Mouse (Mus musculus) bone marrow macrophage, adult 2 months (primary cell): ENCODE measurements around the gene Tmem88. TPM values are rescaled to one million over a fixed set of nuclear protein-coding genes. Genes with fewer than 3 reads are reported as not detected.

ENCODE experiments used
- H3K27ac ChIP-seq: 2 replicates; pipeline ENCODE4 v1.5.1; 2012; ENCODE audit warnings: low read depth, low read length; ENCODE audit not compliant: insufficient read depth
- H3K4me1 ChIP-seq: 2 replicates; pipeline ENCODE4 v1.6.1; 2012; ENCODE audit warnings: low read length; ENCODE audit not compliant: control insufficient read depth, insufficient read depth
- H3K4me3 ChIP-seq: 2 replicates; pipeline ENCODE4 v1.5.1; 2012; ENCODE audit warnings: mild to moderate bottlenecking, low read length, moderate library complexity; ENCODE audit not compliant: insufficient read depth
- CTCF ChIP-seq: IDR thresholded peaks from 2 replicates; pipeline ENCODE4 v1.5.1; 2012; ENCODE audit warnings: low read depth, mild to moderate bottlenecking, low read length, moderate library complexity
- POLR2A ChIP-seq: IDR thresholded peaks from 2 replicates; pipeline ENCODE4 v1.6.1; 2012; ENCODE audit warnings: mild to moderate bottlenecking, low read depth, low read length, borderline replicate concordance
- polyA plus RNA-seq: library from polyadenylated mRNA; stranded (reverse); fragments of >200 nt; gene quantifications from 2 replicates; pipeline ENCODE4 v1.2.4, GENCODE M21; 2012; ENCODE audit not compliant: missing spikeins, insufficient read depth, insufficient read length

Tmem88 gene
- polyA plus RNA-seq, 1 experiment = not detected

GRCm38 (mm10) chr11:69405397-69406200 lies 7.6 kb upstream of the Tmem88 start:
- H3K27ac ChIP-seq = no peak overlapping the region
- 0 out of 2 replicates have a peak, but pooled peaks cover 4% of the 10 kb centered on the region for H3K4me1 ChIP-seq
- H3K4me3 ChIP-seq = no peak overlapping the region
- TF ChIP-seq POLR2A (no peak), CTCF (no peak)

DNA sequence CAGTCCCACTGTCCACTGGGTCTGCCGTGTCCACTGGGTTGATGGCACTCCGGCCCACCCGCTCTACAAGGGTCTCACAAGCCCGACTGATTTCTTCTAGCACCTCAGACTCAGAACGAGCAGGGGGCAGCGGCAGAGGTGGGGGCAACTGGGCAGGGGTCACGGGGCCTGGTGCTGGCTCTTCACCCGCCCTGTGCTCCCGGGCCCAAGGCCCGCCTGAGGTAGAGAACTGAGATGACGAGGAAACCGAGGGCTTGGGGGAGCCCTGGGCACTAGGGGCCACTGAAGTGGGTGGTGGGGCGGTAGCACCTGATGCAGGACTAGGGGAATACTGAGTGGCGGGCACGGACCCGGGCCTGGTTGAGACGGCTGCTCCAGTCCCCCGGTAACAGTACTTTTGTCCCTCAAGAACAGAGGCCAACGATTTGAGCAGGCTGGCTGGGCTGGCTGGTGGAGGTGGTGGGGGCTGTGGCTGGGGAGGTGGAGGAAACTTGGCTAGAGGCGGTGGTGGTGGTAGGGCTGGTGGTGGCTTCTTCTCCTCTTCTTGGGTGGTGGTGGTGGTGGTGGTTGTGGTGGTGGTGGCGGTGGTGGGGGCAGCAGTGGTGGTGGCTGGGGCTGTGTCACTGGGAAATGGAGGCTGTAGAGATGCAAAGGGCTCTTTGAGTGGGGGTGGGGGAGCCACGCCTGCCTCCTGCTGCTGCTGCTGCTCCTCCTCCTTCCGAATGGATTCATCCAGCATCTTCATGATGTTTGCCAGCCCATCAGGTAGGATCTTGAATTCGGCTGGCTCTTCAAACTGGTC lies 6.8 kb upstream of the Tmem88 start:
- Histone ChIP-seq H3K27ac (no peak overlapping the region), H3K4me3 (no peak overlapping the region)
- no peak for TF ChIP-seq CTCF

GRCm38 (mm10) chr11:69403691-69404594 lies 5.9 kb upstream of the Tmem88 start:
- Histone ChIP-seq H3K27ac (no peak overlapping the region), H3K4me3 (no peak overlapping the region), H3K4me1 (0 out of 2 replicates have a peak, but pooled peaks cover 4% of the 10 kb centered on the region)
- TF ChIP-seq CTCF (no peak), POLR2A (no peak)

More for the DNA sequence above, 6.8 kb upstream of the Tmem88 start:
- H3K4me1 ChIP-seq = 0 out of 2 replicates have a peak, but pooled peaks cover 4% of the 10 kb centered on the region

DNA sequence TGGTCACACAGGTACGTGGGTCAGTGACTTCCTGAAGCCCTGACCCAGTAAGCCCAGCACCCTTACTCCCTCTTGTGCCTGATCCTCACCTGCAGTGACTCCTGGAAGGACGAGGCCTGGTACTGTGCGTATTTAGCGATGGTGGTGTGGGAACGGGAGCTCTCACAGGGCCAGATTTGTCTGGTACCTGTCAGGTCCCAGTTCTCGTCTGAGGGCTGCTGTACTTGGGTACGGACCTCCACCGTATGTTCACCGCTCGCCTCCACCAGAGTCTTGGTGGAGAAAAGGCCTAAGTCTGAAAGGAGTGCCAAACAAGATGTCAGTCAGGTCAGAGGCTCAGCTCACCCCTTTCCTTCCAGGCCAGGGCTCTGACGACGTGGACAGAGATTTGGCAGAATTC lies 4.0 kb upstream of the Tmem88 start:
- TF ChIP-seq CTCF (no peak), POLR2A (no peak)

GRCm38 (mm10) chr11:69401210-69401637 lies 3.2 kb upstream of the Tmem88 start:
- TF ChIP-seq CTCF (peak; percentile 55; the same call in 1 of the 2 replicates), POLR2A (no peak)
- Histone ChIP-seq H3K4me3 (no peak overlapping the region), H3K4me1 (no peaks in the 10 kb centered on the region), H3K27ac (no peak overlapping the region)

More for the DNA sequence above, 4.0 kb upstream of the Tmem88 start:
- Histone ChIP-seq H3K4me1 (no peaks in the 10 kb centered on the region), H3K4me3 (no peak overlapping the region), H3K27ac (no peak overlapping the region)

DNA sequence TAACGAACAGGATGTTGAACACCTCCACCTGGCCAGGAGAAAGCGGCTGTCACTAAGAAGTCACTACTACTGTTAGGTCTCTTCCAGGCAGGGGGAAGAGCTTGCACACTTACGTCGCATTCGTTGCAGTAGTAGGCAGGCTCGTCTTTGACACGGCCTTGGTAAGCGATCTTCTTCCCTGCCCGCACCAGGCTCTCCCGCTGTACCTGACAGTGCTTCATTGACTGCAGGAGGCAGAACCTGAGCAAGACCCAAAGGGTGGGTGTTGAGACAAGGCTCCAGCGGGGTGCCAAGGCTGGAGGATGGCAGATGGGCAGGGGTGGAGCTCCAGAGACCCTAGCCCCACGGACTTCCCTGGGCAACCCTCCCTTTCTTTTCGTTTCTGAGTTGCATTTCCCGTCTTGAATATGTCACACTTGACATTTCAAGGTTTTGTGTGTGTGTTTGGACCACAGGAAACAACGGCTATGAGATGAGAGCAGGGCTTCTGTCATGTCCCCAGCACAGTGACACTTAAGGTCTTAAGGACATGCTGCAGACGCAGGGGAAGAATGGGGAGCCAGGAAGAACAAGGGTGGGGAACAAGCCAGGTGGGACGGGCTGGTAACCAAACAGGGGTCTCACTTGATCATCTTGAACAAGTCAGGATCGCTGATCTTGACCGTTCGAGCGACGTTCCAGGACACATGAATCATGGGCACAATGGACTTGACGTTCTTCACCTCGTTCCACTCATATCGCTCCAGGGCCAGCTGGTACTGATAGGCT lies 2.2 kb upstream of the Tmem88 start:
- Histone ChIP-seq H3K27ac (no peak overlapping the region), H3K4me3 (no peak overlapping the region), H3K4me1 (no peaks in the 10 kb centered on the region)
- TF ChIP-seq CTCF = no peak
- TF ChIP-seq POLR2A = no peak

DNA sequence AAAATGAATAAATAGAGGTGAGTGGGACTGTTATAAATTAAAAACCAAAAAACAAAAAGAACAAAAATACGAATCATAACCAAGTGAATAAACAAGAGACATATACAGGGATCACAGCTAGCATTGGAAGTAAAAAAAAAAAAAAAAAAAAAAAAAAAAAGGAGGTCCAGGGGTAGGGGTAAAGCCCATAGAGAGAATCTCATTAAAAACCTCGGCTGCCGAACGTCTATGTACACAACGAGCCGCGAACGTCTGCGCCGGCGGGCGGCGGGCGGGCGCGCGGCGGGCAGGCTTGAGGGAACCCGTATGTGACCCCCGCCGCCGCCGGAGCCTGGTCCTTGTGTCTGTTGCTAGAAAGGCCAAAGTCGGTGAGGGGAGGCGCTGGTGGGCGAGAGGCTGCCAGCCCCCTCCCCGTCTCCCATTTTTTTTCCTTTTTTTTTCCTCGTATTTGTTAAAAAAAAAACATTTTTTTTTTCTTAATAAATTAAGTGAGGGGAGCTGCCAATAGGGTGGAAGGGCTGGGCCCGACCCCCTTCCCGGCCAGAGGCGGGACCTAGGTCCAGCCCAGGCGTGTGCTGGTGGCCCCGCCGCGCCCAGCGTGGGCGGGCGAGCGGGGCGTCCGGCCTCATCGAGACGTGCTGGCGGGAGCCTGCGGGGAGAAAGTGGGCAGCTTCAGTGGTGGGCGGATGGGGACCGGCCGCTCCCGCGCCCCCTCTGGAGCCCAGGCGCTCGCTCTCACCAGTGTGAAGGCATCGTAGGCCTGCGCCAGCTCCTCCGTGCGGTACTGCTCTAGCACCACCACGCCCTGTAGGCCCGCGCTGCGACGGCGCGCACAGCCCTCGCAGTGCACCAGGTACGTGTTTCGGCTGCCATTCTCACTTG lies 1.4 kb upstream of the Tmem88 start:
- TF ChIP-seq POLR2A (no peak), CTCF (no peak)
- Histone ChIP-seq H3K4me3 (no peak overlapping the region), H3K27ac (no peak overlapping the region)

More for the DNA sequence above, 1.4 kb upstream of the Tmem88 start:
- H3K4me1 ChIP-seq = no peaks in the 10 kb centered on the region
